Mouse (Mus musculus) limb, embryonic 12.5 days (tissue): Measurements from ENCODE around the gene Tekt2. TPM values are rescaled to one million over a fixed set of nuclear protein-coding genes. Genes with fewer than 3 reads are reported as not detected.
A peak's percentile ranks its signal among the peaks of the same experiment; 100 is the strongest.

Source experiments
- ATAC-seq: fragments of 200-750 bp; cut with Nextera tagmentation; 2 replicates; pipeline ENCODE4 v1.8.0; 2017; ENCODE audit warnings: low read depth, moderate TSS enrichment; ENCODE audit not compliant: insufficient number of reproducible peaks, insufficient read depth, low FRiP score, low TSS enrichment
- H3K27ac ChIP-seq: fragments of 300-500 bp; sonication (generic); 2 replicates; pipeline ENCODE4 v1.5.1; 2016; ENCODE audit warnings: mild to moderate bottlenecking, moderate library complexity
- H3K27me3 ChIP-seq: fragments of 300-500 bp; sonication (generic); 2 replicates; pipeline ENCODE4 v1.6.1; 2016; ENCODE audit warnings: mild to moderate bottlenecking, moderate library complexity
- H3K36me3 ChIP-seq: fragments of 300-500 bp; sonication (generic); 2 replicates; pipeline ENCODE4 v1.6.1; 2016; ENCODE audit warnings: mild to moderate bottlenecking, moderate library complexity
- H3K4me1 ChIP-seq: fragments of 300-500 bp; sonication (generic); replicated peaks from 2 replicates; pipeline ENCODE4 v1.6.1; 2016
- H3K4me2 ChIP-seq: fragments of 300-500 bp; sonication (generic); 2 replicates; pipeline ENCODE4 v1.6.1; 2016; ENCODE audit warnings: mild to moderate bottlenecking, moderate library complexity
- H3K4me3 ChIP-seq: fragments of 300-500 bp; sonication (generic); replicated peaks from 2 replicates; pipeline ENCODE4 v1.5.1; 2016; ENCODE audit warnings: mild to moderate bottlenecking
- H3K9ac ChIP-seq: fragments of 300-500 bp; sonication (generic); replicated peaks from 2 replicates; pipeline ENCODE4 v1.6.1; 2016; ENCODE audit warnings: mild to moderate bottlenecking, moderate library complexity
- H3K9me3 ChIP-seq: fragments of 300-500 bp; sonication (generic); 2 replicates; pipeline ENCODE4 v1.6.1; 2016; ENCODE audit warnings: mild to moderate bottlenecking, moderate library complexity
- WGBS: fragments of 180-500 bp; shearing (Covaris S2); methylation state at CpG from one replicate; pipeline ENCODE4 v1.1.7; 2016; 5-methylcytosine and 5-hydroxymethylcytosine counted together
- polyA plus RNA-seq: library from polyadenylated mRNA; unstranded; fragments of >200 nt; fragmentation: Nextera tagmentation; extraction: Ambion mirVana; gene quantifications from 2 replicates; pipeline ENCODE4 v1.2.1, GENCODE M21; 2016

The Tekt2 gene
- polyA plus RNA-seq, result 13.6 and 14.8 TPM in 2 replicates

GRCm38 (mm10) chr4:126325281-126325861, at the start of gene Tekt2:
Tekt2 (minus strand) TSS chr4:126325688.
- peak within 1 kb of the TSS; percentile 42; the same call in 1 of the 2 replicates for H3K27ac ChIP-seq
- WGBS, result 7% methylated on average over 23 of the region's 23 CpGs
- ATAC-seq, result no peak
- H3K4me1 ChIP-seq, result peaks cover 19% of the 10 kb centered on the region
- H3K4me2 ChIP-seq, result peak within 1 kb of the TSS; percentile 51
- H3K9ac ChIP-seq, result peak within 1 kb of the TSS; percentile 42; the same call in 1 of the 2 replicates
- H3K4me3 ChIP-seq, result peak within 1 kb of the TSS; percentile 19
- no peaks in the 10 kb centered on the region for H3K9me3 ChIP-seq
- H3K36me3 ChIP-seq, result no peaks in the 10 kb centered on the region
- H3K27me3 ChIP-seq, result peaks cover 46% of the 10 kb centered on the region

GRCm38 (mm10) chr4:126371497-126371896, 46.0 kb upstream of the Tekt2 start:
- H3K27ac ChIP-seq, result no peak overlapping the region
- no peaks in the 10 kb centered on the region for H3K9me3 ChIP-seq
- H3K9ac ChIP-seq, result no peak overlapping the region
- 89% methylated on average over 9 of the region's 9 CpGs for WGBS
- no peak for ATAC-seq
- no peak overlapping the region for H3K4me3 ChIP-seq
- no peak overlapping the region for H3K4me2 ChIP-seq
- H3K27me3 ChIP-seq, result no peaks in the 10 kb centered on the region
- peaks cover 33% of the 10 kb centered on the region for H3K36me3 ChIP-seq
- no peaks in the 10 kb centered on the region for H3K4me1 ChIP-seq

- no peak overlapping the region for H3K4me3 ChIP-seq
- WGBS, result 95% methylated on average over 1 of the region's 1 CpGs
- H3K4me1 ChIP-seq, result no peaks in the 10 kb centered on the region
- H3K4me2 ChIP-seq, result no peak overlapping the region
- no peak overlapping the region for H3K27ac ChIP-seq
- H3K9ac ChIP-seq, result no peak overlapping the region
- H3K9me3 ChIP-seq, result no peaks in the 10 kb centered on the region
- peaks cover 64% of the 10 kb centered on the region for H3K36me3 ChIP-seq
- no peaks in the 10 kb centered on the region for H3K27me3 ChIP-seq
- ATAC-seq, result no peak
Observed at GRCm38 (mm10) chr4:126360069-126360468, 34.6 kb upstream of the Tekt2 start.

- Histone ChIP-seq H3K27ac (no peak overlapping the region), H3K4me2 (no peak overlapping the region), H3K9me3 (no peaks in the 10 kb centered on the region), H3K4me3 (no peak overlapping the region), H3K27me3 (no peaks in the 10 kb centered on the region), H3K9ac (no peak overlapping the region), H3K36me3 (peaks cover 35% of the 10 kb centered on the region), H3K4me1 (peaks cover 3% of the 10 kb centered on the region; the same call in 1 of the 2 replicates)
- ATAC-seq, result no peak
- 80% methylated on average over 4 of the region's 4 CpGs for WGBS
Observed at GRCm38 (mm10) chr4:126343451-126343850, 18.0 kb upstream of the Tekt2 start.

GRCm38 (mm10) chr4:126339461-126339860, 14.0 kb upstream of the Tekt2 start:
- no peak for ATAC-seq
- 68% methylated on average over 4 of the region's 4 CpGs for WGBS
- peaks cover 9% of the 10 kb centered on the region; the same call in 1 of the 2 replicates for H3K4me1 ChIP-seq
- no peaks in the 10 kb centered on the region for H3K27me3 ChIP-seq
- no peaks in the 10 kb centered on the region for H3K9me3 ChIP-seq
- no peak overlapping the region for H3K4me2 ChIP-seq
- H3K9ac ChIP-seq, result no peak overlapping the region
- no peak overlapping the region for H3K27ac ChIP-seq
- H3K36me3 ChIP-seq, result peaks cover 9% of the 10 kb centered on the region
- H3K4me3 ChIP-seq, result no peak overlapping the region

GRCm38 (mm10) chr4:126332358-126332757, 6.9 kb upstream of the Tekt2 start:
- ATAC-seq, result no peak
- WGBS, result 52% methylated on average over 3 of the region's 3 CpGs
- H3K9ac ChIP-seq, result no peak overlapping the region
- no peaks in the 10 kb centered on the region for H3K27me3 ChIP-seq
- peaks cover 6% of the 10 kb centered on the region; the same call in 1 of the 2 replicates for H3K4me1 ChIP-seq
- no peak overlapping the region for H3K4me2 ChIP-seq
- H3K36me3 ChIP-seq, result peaks cover 6% of the 10 kb centered on the region; the same call in 1 of the 2 replicates
- H3K27ac ChIP-seq, result no peak overlapping the region
- no peaks in the 10 kb centered on the region for H3K9me3 ChIP-seq
- no peak overlapping the region for H3K4me3 ChIP-seq

- ATAC-seq, result no peak
- Histone ChIP-seq H3K4me2 (no peak overlapping the region), H3K27me3 (peaks cover 3% of the 10 kb centered on the region; the same call in 1 of the 2 replicates), H3K9me3 (no peaks in the 10 kb centered on the region), H3K4me3 (no peak overlapping the region), H3K36me3 (peaks cover 6% of the 10 kb centered on the region; the same call in 1 of the 2 replicates), H3K9ac (no peak overlapping the region), H3K27ac (no peak overlapping the region), H3K4me1 (peaks cover 6% of the 10 kb centered on the region; the same call in 1 of the 2 replicates)
- 74% methylated on average over 1 of the region's 1 CpGs for WGBS
Observed at GRCm38 (mm10) chr4:126331751-126332150, 6.3 kb upstream of the Tekt2 start.

GRCm38 (mm10) chr4:126330295-126330694, 4.8 kb upstream of the Tekt2 start:
- no peak for ATAC-seq
- Histone ChIP-seq H3K36me3 (peaks cover 6% of the 10 kb centered on the region; the same call in 1 of the 2 replicates), H3K27me3 (peaks cover 12% of the 10 kb centered on the region), H3K4me2 (no peak overlapping the region), H3K4me3 (no peak overlapping the region), H3K4me1 (peaks cover 10% of the 10 kb centered on the region), H3K9ac (no peak overlapping the region), H3K9me3 (no peaks in the 10 kb centered on the region), H3K27ac (no peak overlapping the region)
- 94% methylated on average over 4 of the region's 4 CpGs for WGBS

- no peak overlapping the region for H3K4me2 ChIP-seq
- peaks cover 46% of the 10 kb centered on the region for H3K27me3 ChIP-seq
- H3K9me3 ChIP-seq, result no peaks in the 10 kb centered on the region
- H3K4me3 ChIP-seq, result no peak overlapping the region
- WGBS, result 13% methylated on average over 6 of the region's 6 CpGs
- H3K4me1 ChIP-seq, result peaks cover 14% of the 10 kb centered on the region
- no peaks in the 10 kb centered on the region for H3K36me3 ChIP-seq
- no peak overlapping the region for H3K27ac ChIP-seq
- no peak for ATAC-seq
- no peak overlapping the region for H3K9ac ChIP-seq
Observed at GRCm38 (mm10) chr4:126326036-126326435, 548 bp upstream of the Tekt2 start.

GRCm38 (mm10) chr4:126324861-126325260, 627 bp downstream of the Tekt2 start:
- peak overlapping the region; percentile 42; the same call in 1 of the 2 replicates for H3K9ac ChIP-seq
- peaks cover 23% of the 10 kb centered on the region for H3K4me1 ChIP-seq
- H3K27me3 ChIP-seq, result peaks cover 46% of the 10 kb centered on the region
- no peaks in the 10 kb centered on the region for H3K36me3 ChIP-seq
- 26% methylated on average over 13 of the region's 13 CpGs for WGBS
- peak overlapping the region; percentile 42; the same call in 1 of the 2 replicates for H3K27ac ChIP-seq
- 0 out of 2 replicates have a peak overlapping the region, but pooled peaks have one; percentile 19 for H3K4me3 ChIP-seq
- no peaks in the 10 kb centered on the region for H3K9me3 ChIP-seq
- no peak for ATAC-seq
- peak overlapping the region; percentile 51 for H3K4me2 ChIP-seq

GRCm38 (mm10) chr4:126322646-126323045, 2.8 kb downstream of the Tekt2 start:
- Histone ChIP-seq H3K9me3 (no peaks in the 10 kb centered on the region), H3K36me3 (peaks cover 20% of the 10 kb centered on the region), H3K9ac (no peak overlapping the region), H3K4me2 (no peak overlapping the region), H3K4me3 (no peak overlapping the region), H3K27ac (no peak overlapping the region), H3K4me1 (peaks cover 24% of the 10 kb centered on the region), H3K27me3 (peaks cover 46% of the 10 kb centered on the region)
- no peak for ATAC-seq
- 91% methylated on average over 13 of the region's 13 CpGs for WGBS
